Mouse (Mus musculus): Measurements from ENCODE around the gene Sprr1a. TPM values are rescaled to one million over a fixed set of nuclear protein-coding genes. Genes with fewer than 3 reads are reported as not detected.
"Not testable (repeated sequence)": the region's sequence is repeated elsewhere in the genome, so short reads cannot be mapped to it uniquely, and the experiment has no call there.

The Sprr1a gene
- polyA plus RNA-seq (2014; fragmentation: Nextera tagmentation; extraction: Ambion mirVana): not detected in 2 replicates

DNA sequence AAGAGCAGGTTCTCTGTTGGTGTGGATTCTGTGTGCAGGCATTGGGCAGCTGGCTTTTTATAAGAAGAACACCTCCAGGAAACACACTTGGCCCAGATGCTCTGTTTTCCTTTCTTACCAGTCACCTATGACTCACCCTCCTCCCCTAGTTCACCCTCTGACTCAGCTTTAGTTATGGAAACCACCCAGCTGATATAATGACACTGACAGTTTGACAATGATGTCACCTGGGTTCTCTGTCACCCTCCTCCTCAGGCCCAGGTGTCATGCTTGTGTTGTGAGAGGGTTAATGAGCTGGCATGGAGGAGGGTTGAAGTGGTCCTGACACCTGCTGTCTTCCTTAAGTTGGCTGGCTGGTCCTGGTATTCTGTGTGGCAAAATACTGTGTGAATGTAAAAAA lies at the start of gene Sprr1a:
Gene Sprr1a (minus strand): TSS at position 33 of the 400 bp plus-strand sequence.
- Histone ChIP-seq H3K4me3 (ENCODE audit: low read depth, low read length) (no peak within 1 kb of the TSS), H3K27me3 (ENCODE audit: control insufficient read depth, insufficient read depth, low read length) (no peaks in the 10 kb centered on the region), H3K4me2 (ENCODE audit: low read depth, low read length) (no peak within 1 kb of the TSS), H3K36me3 (ENCODE audit: control insufficient read depth, insufficient read depth, low read length) (no peaks in the 10 kb centered on the region), H3K9ac (replicated peaks; ENCODE audit: low read depth, low read length) (no peak within 1 kb of the TSS), H3K27ac (ENCODE audit: low read depth, low read length) (no peak within 1 kb of the TSS), H3K9me3 (ENCODE audit: control insufficient read depth, low read length) (no peaks in the 10 kb centered on the region), H3K4me1 (ENCODE audit: control insufficient read depth, insufficient read depth, low read length) (no peaks in the 10 kb centered on the region)
- ATAC-seq (ENCODE audit: low read depth): no peak

DNA sequence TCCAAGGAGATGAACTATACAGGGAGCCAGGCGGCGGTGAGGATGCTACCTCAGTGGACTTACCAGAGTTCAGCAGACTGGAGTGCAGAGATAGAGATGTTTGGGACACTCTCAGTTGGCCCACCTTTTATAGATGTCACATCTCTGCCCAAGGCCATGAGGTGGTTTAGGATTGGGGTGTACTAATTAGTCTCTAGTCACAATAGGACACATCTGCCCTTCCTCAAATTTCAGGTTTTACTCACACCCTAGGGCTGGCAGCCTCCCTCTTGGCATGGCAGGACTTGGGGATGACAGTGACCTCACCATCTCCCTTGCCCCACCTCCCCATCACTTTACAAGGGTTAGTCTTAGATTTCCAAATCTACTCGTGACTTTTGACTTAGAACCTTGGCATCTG lies 48.7 kb upstream of the Sprr1a start, which contains the start of gene 2310046K23Rik:
Gene 2310046K23Rik (minus strand): TSS at position 101 of the 400 bp plus-strand sequence.
- Histone ChIP-seq H3K4me1 (ENCODE audit: control insufficient read depth, insufficient read depth, low read length) (no peaks in the 10 kb centered on the region), H3K27me3 (ENCODE audit: control insufficient read depth, insufficient read depth, low read length) (no peaks in the 10 kb centered on the region), H3K9ac (replicated peaks; ENCODE audit: low read depth, low read length) (no peak within 1 kb of the TSS), H3K27ac (ENCODE audit: low read depth, low read length) (no peak within 1 kb of the TSS), H3K4me3 (ENCODE audit: low read depth, low read length) (no peak within 1 kb of the TSS), H3K9me3 (ENCODE audit: control insufficient read depth, low read length) (no peaks in the 10 kb centered on the region), H3K36me3 (ENCODE audit: control insufficient read depth, insufficient read depth, low read length) (no peaks in the 10 kb centered on the region), H3K4me2 (ENCODE audit: low read depth, low read length) (no peak within 1 kb of the TSS)
- ATAC-seq (ENCODE audit: low read depth): no peak
- WGBS: 88% methylated on average over 3 of the region's 3 CpGs

DNA sequence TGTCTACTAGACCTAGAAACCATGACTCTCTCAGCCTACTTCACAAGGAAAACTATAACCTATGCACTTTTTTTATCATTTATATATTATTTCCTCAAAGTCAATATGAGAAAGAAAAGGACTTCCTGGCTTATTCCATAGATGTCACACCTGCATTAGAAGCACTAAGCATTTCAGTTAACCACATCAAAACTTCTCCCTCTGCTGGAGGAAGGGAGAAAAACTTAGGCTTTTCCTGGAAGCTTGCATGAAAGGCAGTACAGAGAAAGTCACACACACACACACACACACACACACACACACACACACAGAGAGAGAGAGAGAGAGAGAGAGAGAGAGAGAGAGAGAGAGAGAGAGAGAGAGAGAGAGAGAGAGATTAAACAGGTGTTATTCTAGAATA lies 26.6 kb upstream of the Sprr1a start:
- Histone ChIP-seq H3K4me3 (ENCODE audit: low read depth, low read length) (no peak overlapping the region), H3K4me1 (ENCODE audit: control insufficient read depth, insufficient read depth, low read length) (no peaks in the 10 kb centered on the region)
- ATAC-seq (ENCODE audit: low read depth): no peak

DNA sequence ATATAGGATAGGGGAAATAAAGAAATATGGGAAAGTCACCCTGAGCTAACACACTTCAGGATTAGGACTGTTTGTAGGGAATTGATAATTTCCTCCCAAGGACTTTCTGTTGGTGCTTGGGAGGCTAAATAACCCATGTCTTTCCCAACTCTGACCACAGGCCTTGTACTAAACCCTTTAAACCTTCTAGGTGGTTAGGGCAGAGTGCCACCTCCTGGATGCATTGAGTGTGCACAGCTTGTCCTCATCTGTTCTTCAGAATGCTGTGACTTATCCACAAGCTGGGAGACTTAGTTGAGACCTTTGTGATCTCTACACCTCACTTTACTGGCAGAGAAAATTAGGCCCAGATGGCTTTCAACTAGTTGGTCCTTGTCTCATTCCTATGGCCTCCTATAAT lies 25.1 kb upstream of the Sprr1a start:
- H3K27me3 ChIP-seq (ENCODE audit: control insufficient read depth, insufficient read depth, low read length): no peaks in the 10 kb centered on the region
- no peak overlapping the region for H3K4me2 ChIP-seq (ENCODE audit: low read depth, low read length)
- no peak overlapping the region for H3K27ac ChIP-seq (ENCODE audit: low read depth, low read length)
- peak; percentile 74; the same call in 1 of the 2 replicates for ATAC-seq (ENCODE audit: low read depth)
- H3K36me3 ChIP-seq (ENCODE audit: control insufficient read depth, insufficient read depth, low read length): no peaks in the 10 kb centered on the region
- no peaks in the 10 kb centered on the region for H3K9me3 ChIP-seq (ENCODE audit: control insufficient read depth, low read length)
- no peak overlapping the region for H3K9ac ChIP-seq (replicated peaks; ENCODE audit: low read depth, low read length)
- H3K4me1 ChIP-seq (ENCODE audit: control insufficient read depth, insufficient read depth, low read length): no peaks in the 10 kb centered on the region
- no peak overlapping the region for H3K4me3 ChIP-seq (ENCODE audit: low read depth, low read length)

More for the DNA sequence above, 26.6 kb upstream of the Sprr1a start:
- Histone ChIP-seq H3K36me3 (ENCODE audit: control insufficient read depth, insufficient read depth, low read length) (no peaks in the 10 kb centered on the region), H3K4me2 (ENCODE audit: low read depth, low read length) (no peak overlapping the region), H3K9me3 (ENCODE audit: control insufficient read depth, low read length) (no peaks in the 10 kb centered on the region), H3K9ac (replicated peaks; ENCODE audit: low read depth, low read length) (no peak overlapping the region), H3K27me3 (ENCODE audit: control insufficient read depth, insufficient read depth, low read length) (no peaks in the 10 kb centered on the region), H3K27ac (ENCODE audit: low read depth, low read length) (no peak overlapping the region)

DNA sequence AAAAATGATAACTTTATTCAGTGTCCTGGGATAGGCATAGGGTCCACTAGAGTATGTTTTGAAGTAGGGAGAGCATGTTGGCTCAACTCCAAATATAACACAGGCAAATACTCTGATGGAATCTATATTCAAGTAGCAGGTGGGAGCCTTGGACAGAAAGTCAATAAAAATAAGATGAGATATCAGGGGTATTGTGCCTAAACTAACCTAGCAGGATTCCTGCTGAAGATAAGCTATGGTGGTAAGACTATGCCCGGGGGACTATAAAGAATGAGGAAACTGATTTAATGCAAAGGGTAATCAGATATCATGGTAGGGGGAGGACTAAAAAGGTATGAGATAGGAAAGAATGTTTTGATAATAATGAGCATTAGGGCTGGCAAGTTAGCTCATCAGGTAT lies 22.5 kb upstream of the Sprr1a start:
- no peaks in the 10 kb centered on the region for H3K9me3 ChIP-seq (ENCODE audit: control insufficient read depth, low read length)
- no peak overlapping the region for H3K4me3 ChIP-seq (ENCODE audit: low read depth, low read length)
- WGBS: 97% methylated on average over 1 of the region's 1 CpGs
- no peaks in the 10 kb centered on the region for H3K4me1 ChIP-seq (ENCODE audit: control insufficient read depth, insufficient read depth, low read length)
- H3K27me3 ChIP-seq (ENCODE audit: control insufficient read depth, insufficient read depth, low read length): no peaks in the 10 kb centered on the region
- H3K27ac ChIP-seq (ENCODE audit: low read depth, low read length): no peak overlapping the region
- H3K4me2 ChIP-seq (ENCODE audit: low read depth, low read length): no peak overlapping the region
- no peak overlapping the region for H3K9ac ChIP-seq (replicated peaks; ENCODE audit: low read depth, low read length)
- no peaks in the 10 kb centered on the region for H3K36me3 ChIP-seq (ENCODE audit: control insufficient read depth, insufficient read depth, low read length)
- no peak for ATAC-seq (ENCODE audit: low read depth)

DNA sequence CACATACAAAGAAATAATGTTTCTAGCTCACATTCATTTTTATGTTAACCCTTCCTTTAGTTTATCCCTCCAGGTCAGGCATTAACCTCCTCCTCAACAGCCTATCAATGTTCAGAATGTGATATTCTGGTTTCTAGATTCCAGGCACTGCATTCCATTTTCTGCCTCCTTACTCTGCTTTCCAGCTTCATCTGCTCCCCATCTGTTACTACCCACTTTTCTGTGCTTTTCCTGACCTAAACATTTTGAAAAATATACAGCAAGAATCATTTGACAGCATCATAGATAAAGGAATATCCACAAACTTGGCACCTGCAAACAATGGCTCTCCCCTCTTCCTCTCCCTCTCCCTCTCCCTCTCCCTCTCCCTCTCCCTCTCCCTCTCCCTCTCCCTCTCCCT lies 17.8 kb upstream of the Sprr1a start:
- Histone ChIP-seq H3K9ac (replicated peaks; ENCODE audit: low read depth, low read length) (no peak overlapping the region), H3K4me3 (ENCODE audit: low read depth, low read length) (no peak overlapping the region), H3K27ac (ENCODE audit: low read depth, low read length) (no peak overlapping the region), H3K4me1 (ENCODE audit: control insufficient read depth, insufficient read depth, low read length) (no peaks in the 10 kb centered on the region), H3K9me3 (ENCODE audit: control insufficient read depth, low read length) (no peaks in the 10 kb centered on the region), H3K36me3 (ENCODE audit: control insufficient read depth, insufficient read depth, low read length) (no peaks in the 10 kb centered on the region), H3K4me2 (ENCODE audit: low read depth, low read length) (no peak overlapping the region), H3K27me3 (ENCODE audit: control insufficient read depth, insufficient read depth, low read length) (no peaks in the 10 kb centered on the region)
- no peak for ATAC-seq (ENCODE audit: low read depth)

DNA sequence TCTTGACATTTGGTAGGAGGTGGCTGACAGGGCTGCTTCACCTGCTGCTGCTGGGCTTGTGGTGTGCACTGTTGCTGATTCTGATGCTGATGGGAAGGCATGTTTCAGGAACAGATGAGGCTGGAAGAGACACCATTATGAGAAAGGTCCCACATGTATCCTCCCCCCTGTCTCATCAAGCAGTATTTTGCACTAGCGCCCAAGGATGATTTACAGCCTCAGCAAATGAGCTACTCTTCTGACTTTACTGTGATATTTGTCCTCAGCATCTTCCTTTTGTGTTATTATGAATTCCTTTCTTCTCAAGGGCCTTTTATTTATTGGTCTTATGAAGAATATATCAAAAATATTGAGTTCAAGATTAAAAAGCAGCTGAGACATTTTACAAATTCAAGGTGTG lies 14.7 kb upstream of the Sprr1a start, which contains the start of gene Sprr4:
Gene Sprr4 (minus strand): TSS at position 101 of the 400 bp plus-strand sequence.
- no peak within 1 kb of the TSS for H3K4me3 ChIP-seq (ENCODE audit: low read depth, low read length)
- no peak within 1 kb of the TSS for H3K4me2 ChIP-seq (ENCODE audit: low read depth, low read length)
- no peaks in the 10 kb centered on the region for H3K36me3 ChIP-seq (ENCODE audit: control insufficient read depth, insufficient read depth, low read length)
- no peak for ATAC-seq (ENCODE audit: low read depth)
- no peaks in the 10 kb centered on the region for H3K27me3 ChIP-seq (ENCODE audit: control insufficient read depth, insufficient read depth, low read length)
- no peaks in the 10 kb centered on the region for H3K9me3 ChIP-seq (ENCODE audit: control insufficient read depth, low read length)
- H3K4me1 ChIP-seq (ENCODE audit: control insufficient read depth, insufficient read depth, low read length): no peaks in the 10 kb centered on the region
- no peak within 1 kb of the TSS for H3K27ac ChIP-seq (ENCODE audit: low read depth, low read length)
- WGBS: 89% methylated on average over 1 of the region's 1 CpGs
- H3K9ac ChIP-seq (replicated peaks; ENCODE audit: low read depth, low read length): no peak within 1 kb of the TSS

DNA sequence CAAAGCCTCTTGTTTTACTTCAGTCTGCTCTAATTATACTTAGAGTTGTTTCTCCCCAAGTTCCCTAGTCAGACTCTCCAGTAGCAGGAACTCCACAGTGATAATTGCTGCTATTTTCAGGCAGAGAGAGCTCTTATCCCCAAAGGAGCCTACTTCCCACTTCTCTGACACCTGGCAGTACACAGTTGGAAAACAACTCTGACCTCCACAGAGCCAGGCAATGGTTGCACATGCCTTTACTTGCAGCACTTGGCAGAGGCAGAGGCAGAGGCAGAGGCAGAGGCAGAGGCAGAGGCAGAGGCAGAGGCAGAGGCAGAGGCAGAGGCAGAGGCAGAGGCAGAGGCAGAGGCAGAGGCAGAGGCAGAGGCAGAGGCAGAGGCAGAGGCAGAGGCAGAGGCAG lies 4.6 kb upstream of the Sprr1a start:
- H3K27ac ChIP-seq (ENCODE audit: low read depth, low read length): not testable (repeated sequence)

DNA sequence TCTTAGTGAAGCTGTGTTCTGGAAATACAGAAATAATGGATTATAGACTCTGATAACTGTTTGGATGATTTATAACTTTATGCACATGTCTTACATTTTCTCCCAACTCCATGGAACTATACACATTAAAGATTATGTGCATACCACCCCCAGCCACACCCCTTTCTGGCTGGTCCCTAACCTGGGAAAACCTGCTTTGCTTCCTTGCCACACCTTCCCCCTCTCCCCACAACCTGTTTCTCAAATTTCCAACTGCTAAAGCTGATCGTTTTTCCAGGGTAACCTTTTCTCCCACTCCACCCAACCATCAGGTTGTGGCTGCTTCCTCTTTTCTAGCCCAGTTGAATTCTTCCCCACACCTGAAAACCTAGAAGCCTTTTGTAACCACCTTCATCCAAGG lies 612 bp upstream of the Sprr1a start:
- Histone ChIP-seq H3K4me1 (ENCODE audit: control insufficient read depth, insufficient read depth, low read length) (no peaks in the 10 kb centered on the region), H3K9me3 (ENCODE audit: control insufficient read depth, low read length) (no peaks in the 10 kb centered on the region), H3K36me3 (ENCODE audit: control insufficient read depth, insufficient read depth, low read length) (no peaks in the 10 kb centered on the region), H3K4me2 (ENCODE audit: low read depth, low read length) (no peak overlapping the region), H3K27ac (ENCODE audit: low read depth, low read length) (no peak overlapping the region), H3K4me3 (ENCODE audit: low read depth, low read length) (no peak overlapping the region), H3K9ac (replicated peaks; ENCODE audit: low read depth, low read length) (no peak overlapping the region), H3K27me3 (ENCODE audit: control insufficient read depth, insufficient read depth, low read length) (no peaks in the 10 kb centered on the region)
- WGBS: 56% methylated on average over 1 of the region's 1 CpGs
- no peak for ATAC-seq (ENCODE audit: low read depth)

More for the DNA sequence above, 4.6 kb upstream of the Sprr1a start:
- not testable (repeated sequence) for H3K9ac ChIP-seq (replicated peaks; ENCODE audit: low read depth, low read length); H3K9me3 ChIP-seq (ENCODE audit: control insufficient read depth, low read length); ATAC-seq (ENCODE audit: low read depth); H3K36me3 ChIP-seq (ENCODE audit: control insufficient read depth, insufficient read depth, low read length); H3K27me3 ChIP-seq (ENCODE audit: control insufficient read depth, insufficient read depth, low read length); H3K4me3 ChIP-seq (ENCODE audit: low read depth, low read length); H3K4me1 ChIP-seq (ENCODE audit: control insufficient read depth, insufficient read depth, low read length); H3K4me2 ChIP-seq (ENCODE audit: low read depth, low read length)

DNA sequence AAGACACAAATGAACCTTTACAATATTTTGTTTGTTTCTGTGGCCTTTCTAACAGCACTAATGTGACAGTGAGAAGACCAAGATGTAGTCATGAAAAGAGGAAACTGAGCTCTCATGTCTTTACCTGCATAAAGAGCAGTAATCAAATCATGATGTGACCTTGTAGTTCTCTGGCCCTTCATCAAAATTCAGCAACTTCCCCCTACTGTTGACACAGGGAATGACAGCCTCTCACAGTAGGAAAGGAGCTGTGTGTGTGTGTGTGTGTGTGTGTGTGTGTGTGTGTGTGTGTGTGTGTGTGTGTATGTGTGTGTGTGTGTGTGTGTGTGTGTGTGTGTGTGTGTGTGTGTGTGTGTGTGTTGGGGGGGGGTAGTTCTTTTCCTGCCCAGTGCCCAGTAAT lies 4.4 kb downstream of the Sprr1a start:
- not testable (repeated sequence) for H3K27ac ChIP-seq (ENCODE audit: low read depth, low read length)

More for the DNA sequence above, 4.4 kb downstream of the Sprr1a start:
- H3K4me3 ChIP-seq (ENCODE audit: low read depth, low read length); H3K27me3 ChIP-seq (ENCODE audit: control insufficient read depth, insufficient read depth, low read length); H3K4me2 ChIP-seq (ENCODE audit: low read depth, low read length); ATAC-seq (ENCODE audit: low read depth); H3K4me1 ChIP-seq (ENCODE audit: control insufficient read depth, insufficient read depth, low read length); H3K9ac ChIP-seq (replicated peaks; ENCODE audit: low read depth, low read length); H3K9me3 ChIP-seq (ENCODE audit: control insufficient read depth, low read length); H3K36me3 ChIP-seq (ENCODE audit: control insufficient read depth, insufficient read depth, low read length): not testable (repeated sequence)

Measured in neural tube, embryonic 14.5 days (tissue).